Mouse (Mus musculus) cerebellum, postnatal 25 days (tissue): ENCODE measurements at regions not wholly inside any gene's neighbourhood (a gene's known extent, or its start where the extent isn't known, plus 50 kb on each side); places are given as distances from the start of the nearest gene placed in this dataset.
"Not testable (repeated sequence)": the region's sequence is repeated elsewhere in the genome, so short reads cannot be mapped to it uniquely, and the experiment has no call there.

Source experiments
- DNase-seq, 2 experiments: peaks; one replicate each; pipeline ENCODE4 v3.0.0; 2021; ENCODE audit warnings: mixed read lengths in 2 of 2

DNA sequence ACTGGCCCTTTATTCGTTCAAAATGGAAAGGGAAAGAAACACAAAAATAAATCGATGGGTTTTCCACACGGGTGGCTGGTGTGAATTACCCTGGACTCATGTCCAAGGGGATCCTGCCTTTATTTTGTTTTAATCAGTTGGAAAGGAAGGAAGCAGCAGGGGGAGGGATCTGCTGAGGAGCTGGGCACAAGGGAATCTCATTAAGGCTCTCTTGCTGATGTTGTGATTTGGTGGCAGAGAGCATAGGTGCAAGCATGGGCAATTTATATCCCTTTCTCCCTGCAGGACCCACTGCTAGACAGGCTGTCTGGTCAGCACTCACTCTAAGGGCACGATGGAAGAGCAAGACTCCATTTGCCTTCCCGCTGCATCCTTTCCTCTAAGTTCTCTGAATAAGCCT, 469.2 kb downstream of the Epha7 start:
- no peak for DNase-seq

DNA sequence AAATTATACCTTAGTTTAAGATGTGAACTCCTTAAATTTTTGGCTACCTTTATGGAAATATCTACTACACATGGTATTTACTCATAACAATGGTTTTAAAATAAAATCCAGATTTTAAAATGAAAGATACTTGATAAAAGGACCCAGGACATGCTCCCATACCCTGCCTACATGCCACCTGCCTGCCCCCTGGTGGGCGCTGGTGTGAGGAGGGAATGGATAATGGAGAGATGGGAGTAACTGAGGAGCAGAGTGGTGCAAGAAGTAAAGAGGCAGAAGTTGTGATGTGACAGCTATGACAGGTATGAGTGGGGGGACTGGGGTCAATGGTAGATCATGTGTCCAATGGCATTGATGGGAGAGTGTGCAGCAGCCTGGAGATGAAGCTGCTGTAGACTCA, 488.4 kb downstream of the Epha7 start:
- peak in 1 of 2 experiments; percentile 12 for DNase-seq

DNA sequence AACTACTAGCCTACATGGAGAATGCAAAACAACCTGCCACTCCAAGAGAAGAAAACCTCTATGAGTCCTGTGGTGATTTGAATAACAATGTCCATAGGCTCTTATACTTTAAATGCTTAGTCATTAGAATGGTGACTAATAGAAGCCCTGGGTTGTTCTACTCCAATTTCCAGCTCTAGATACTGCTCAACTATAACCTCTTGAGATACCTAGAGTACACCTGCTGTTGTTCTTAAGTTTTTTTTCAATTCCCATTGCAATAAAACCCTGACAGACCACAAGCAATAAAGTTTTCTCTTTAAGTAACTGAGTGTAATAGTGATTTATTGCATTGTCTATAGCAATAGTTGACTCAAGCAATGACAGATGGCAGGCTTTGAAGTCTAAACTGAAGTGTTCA, 491.0 kb downstream of the Epha7 start:
- no peak for DNase-seq

DNA sequence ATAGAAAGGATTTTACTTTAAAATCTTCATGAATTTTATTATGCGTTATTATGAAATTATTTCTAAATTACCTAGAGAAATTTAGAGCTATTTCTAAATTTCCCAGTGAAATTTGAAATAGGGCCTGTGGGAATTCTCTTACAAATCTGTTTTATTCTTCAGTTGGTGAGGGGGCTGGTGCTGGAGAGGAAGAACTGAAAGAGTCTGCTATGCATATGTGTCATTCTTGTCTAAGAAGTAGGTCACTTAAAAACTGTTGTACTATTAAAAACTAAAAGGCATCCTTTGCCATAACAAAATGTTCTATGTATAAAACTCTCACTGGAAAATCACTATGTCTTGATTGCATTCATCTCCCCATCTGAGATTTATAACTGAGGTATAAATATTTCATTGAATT, 494.3 kb downstream of the Epha7 start:
- no peak for DNase-seq

DNA sequence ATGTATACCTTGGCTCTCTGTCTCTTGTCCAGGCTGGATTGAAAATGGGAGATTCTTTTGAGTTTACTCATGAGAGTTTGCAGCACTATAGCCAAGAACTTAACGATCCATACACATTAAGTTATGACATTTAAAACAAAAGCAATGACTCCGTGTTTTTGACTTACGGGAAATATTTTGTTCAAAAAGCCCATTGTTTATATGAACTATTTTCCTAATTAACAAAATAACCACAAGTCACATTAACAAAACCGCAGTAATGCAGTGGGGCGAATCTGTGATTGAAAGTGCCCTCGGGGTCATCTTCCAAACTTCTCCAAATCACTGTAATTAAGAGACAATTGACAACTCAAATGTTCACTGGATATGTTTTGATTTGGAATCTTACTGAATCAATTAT, 511.0 kb downstream of the Epha7 start:
- no peak for DNase-seq

DNA sequence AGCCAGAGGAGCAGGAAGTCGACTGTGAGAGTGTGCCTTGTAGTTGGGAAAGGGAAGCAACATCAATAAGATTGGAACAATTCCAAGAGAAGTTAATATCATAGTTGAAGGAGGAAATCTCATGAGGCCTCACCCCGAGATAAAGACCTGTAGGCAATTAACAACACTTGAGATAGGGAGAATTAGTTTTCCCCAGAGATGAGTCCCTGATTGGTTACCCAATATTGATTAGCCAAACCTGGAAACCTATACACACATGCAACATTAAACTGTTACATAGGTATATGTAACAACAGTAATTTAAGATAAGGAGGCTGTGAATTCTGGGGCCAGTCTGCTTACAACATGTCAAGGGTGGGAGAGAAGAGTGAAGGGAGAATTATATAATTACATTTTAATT, 516.2 kb downstream of the Epha7 start:
- DNase-seq, result no peak

DNA sequence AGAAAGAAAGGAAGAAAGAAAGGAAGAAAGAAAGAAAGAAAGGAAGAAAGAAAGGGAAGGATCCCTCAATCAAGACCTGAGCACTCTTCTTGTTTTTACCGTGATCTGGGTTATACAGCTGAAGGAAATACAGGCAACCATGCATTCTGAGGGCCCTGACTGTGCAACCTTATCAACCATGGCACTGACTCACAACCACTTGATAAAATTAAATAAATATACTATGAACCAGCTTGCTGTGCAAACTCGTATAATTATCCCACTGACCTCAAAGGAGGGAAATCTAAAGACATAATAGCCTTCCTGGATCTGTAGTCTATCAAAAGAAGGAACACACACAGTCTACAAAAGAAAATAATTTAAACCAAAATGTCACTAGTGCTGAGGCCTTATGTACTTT, 518.8 kb downstream of the Epha7 start:
- DNase-seq, result no peak

DNA sequence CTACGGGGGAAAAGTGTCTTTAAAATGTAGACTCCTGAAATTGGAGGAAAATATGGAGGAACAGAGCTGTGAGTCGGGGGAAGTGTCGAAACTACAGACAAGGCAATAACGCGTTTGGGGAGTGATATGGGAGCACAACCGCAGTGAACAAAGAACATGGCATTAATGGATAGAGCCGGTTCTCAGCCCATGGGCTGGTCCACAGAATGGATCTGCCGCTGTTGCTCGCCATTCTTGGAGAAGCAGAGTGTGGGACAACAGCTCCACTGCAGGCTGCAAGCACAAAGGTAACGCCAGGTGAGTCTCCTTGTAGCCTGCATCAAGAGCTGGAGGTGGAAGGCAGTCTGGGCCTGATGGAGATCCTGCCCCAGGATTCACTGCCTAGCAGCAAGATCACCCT, 524.3 kb downstream of the Epha7 start:
- no peak for DNase-seq

DNA sequence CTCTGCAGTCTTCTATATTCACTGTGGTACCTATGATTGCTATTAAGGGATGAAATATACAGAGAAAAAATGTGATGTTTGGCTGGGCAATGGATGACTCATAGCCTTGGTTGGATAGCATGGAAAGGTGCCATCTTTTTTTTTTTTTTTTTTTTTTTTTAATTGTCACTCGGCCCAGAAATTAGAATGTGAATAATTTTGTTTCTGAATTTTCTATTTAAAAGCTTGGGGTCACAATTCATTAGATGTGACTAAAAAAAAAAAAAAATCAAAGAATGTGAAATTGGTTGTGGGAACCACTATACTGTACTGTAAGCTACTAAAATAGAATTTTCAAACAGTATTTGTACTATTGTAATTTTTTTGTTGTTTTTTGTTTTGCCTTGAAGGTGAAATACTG, 549.3 kb downstream of the Epha7 start:
- peak in 1 of 2 experiments; percentile 10 for DNase-seq

DNA sequence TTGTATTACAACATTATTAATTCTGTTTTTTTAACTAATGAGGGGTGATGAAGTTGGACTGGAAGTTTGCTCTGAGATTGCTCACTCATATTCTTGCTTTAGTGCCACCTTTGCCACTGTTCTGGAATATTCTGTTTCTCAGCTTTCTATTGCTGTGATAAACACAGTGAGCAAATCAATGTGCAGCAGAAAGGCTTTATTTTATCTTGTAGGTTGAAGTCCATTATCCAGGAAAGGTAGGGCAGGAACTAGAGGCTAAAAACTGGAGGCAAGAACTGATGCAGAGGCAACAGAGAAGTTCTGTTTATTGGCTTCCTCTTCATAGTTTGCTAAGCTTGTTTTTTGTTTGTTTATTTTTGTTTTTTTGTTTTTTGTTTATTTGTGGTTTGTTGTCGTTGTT, 576.4 kb downstream of the Epha7 start:
- DNase-seq, result no peak

DNA sequence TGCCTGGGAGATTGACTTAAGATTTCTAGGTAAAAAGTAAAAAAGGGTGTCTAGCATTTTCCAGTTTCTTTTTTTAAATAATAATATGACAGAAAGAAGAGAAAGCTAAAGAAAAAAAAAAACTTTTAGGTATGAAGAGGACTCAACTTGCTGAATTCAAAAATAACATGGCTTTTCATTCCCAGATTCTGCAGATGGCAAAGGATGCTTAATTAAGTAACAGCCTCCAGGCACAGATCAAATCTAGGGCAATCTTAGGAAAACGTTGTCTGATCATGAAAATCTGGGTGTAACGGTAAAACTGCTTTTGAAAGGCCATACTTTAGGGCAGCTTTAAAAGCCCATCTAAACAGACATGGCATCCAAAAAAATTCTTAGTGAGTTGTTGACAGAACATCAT, 577.4 kb downstream of the Epha7 start:
- DNase-seq, result no peak

DNA sequence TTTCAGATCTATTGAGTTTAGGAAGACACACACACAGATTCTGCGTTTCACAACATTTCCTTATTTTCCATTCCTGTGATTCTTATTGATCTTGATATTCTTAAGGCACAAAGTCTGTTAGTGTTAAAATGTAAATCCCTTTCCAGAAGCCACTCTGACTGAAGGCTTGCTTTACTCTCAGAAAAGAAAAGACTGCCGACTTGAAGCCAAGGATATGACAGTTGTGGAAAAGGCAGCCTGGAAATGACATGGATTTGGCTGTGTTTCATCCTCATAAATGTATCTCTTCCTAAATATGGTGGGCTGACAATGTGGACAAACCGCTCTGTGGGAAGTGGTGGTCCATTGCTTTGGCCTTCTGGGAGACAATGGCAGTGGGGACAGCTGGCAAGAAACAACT, 589.2 kb downstream of the Epha7 start:
- no peak for DNase-seq

DNA sequence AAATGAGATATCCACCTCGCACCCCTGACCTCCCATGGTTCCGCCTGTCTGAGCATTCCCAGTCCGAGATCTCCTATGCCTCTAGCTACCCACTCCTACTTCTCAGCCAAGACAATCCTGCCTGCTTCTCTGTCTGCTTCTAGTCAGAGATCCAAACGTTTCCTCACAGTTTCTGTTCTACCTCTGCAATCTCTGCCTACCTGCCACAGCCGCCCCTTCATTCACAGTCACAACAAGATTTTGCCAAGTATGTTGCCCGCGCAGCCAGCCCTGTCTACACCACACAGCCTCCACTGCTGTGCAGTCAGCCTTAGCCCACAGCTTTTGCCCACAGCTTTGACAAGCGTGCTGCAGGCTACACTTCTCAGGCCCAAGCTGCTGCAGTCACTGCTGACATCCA, 601.7 kb downstream of the Epha7 start:
- no peak for DNase-seq

DNA sequence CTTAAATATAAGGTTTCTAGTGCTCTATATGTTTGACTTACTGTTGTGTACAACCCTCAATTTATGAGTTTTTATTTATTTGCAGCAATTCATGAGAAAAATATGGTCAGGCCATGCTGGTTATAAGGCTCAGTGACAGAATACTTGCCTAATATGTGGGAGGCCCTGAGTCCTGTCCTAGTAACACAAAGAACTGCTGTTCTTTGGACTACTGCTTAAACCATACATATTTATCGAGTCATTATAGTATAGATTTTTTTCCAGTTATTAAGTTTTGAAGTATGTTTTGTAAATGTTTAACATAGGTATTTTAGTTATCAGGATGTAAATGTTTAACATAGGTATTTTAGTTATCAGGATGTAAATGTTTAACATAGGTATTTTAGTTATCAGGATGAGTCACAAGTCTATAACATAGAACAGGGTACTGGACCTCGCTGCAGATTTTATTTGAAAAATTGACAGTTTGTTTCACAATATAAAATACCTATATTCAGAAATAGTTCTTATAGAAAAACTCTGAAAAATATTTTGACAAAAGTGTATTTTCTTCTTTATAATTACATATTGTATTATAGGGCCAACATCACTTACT, 607.4 kb downstream of the Epha7 start:
- DNase-seq, result no peak

DNA sequence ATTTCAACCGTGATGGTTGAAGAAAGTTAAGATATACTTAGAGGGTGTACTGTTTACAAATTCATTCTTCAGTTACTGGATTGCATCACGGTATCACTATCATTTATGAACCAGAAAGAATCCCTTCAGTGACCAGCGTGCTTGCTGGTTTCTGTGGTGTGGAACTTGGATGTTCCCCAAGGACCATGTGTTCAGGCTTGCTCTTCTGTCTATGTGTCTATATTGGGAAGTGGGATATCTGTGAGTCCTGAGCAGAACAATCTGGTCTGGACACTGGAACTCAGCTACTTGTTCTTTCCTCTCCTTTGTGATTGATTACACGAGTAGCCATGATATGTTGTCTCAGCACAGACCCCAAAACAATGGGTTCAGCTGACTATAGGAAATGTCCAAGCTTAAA, 618.6 kb downstream of the Epha7 start:
- DNase-seq, result not testable (repeated sequence)

DNA sequence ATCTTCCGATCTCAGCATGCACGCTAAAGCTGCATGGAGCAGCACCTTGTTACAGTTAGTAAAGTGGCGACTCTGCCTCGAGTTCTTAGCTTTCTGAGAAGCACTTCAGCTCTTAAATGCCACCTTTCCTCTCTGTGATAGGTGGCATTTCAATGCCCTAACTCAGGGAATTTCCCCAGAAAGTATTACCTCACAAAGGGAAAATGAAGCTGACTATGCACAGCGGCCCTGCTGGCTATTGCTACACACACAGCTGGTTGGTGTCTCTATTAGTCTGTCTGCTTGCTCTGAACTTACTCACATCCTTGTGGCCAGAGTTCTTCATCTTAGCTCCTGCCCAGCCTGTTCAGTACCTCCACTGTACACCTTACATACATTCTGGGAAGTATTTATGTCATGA, 650.4 kb downstream of the Epha7 start:
- no peak for DNase-seq

DNA sequence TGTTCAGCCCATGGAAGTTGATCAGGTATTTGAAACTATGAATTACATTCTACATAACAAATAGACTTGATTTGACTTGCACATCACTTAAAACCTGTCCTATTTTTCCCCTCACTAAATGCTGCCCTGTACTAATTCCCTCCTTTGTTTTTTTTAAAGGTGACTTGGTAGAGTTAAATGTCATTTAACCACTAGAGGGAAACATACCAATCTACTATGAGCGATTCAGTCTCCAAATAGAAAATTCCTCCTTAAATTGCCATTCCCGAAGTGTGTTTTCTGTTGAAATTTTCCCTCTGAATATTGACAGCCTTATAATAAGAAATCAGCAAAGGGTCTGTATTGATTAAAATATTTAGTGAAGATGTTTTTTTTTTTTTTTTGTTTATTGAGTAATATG, 653.4 kb downstream of the Epha7 start:
- DNase-seq, result no peak

DNA sequence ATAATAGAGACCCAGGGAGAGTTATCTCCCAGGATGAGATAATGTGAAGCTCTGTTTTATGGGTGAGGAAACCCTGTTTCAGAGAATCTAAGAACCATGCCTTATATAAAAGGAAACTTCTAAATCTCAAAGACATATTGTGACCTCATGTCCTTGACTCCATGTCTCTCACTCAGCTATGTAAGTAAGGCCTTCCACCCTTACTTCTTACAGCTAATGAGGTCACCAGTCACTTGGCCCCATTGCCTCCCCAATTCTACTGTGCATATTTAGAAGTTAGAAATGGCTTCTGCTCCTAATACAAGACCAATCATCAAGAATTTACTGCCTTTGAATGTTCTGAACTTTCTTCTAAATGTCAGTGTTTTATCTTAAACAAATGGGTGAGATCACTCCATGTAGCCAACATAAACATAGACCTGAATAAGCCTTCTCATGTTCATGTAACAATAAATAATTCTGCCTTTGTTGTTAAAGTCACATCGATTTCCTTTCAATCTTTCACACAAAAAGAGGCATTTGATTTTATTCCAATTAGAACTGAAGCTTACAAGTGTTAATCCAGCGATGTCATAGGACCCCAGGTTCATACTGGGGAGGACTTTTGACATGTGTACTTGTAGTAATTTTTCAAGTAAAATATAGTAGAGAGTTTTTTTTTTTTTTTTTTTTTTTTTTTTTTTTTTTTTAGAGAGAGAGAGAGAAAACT, 667.6 kb downstream of the Epha7 start:
- no peak for DNase-seq

DNA sequence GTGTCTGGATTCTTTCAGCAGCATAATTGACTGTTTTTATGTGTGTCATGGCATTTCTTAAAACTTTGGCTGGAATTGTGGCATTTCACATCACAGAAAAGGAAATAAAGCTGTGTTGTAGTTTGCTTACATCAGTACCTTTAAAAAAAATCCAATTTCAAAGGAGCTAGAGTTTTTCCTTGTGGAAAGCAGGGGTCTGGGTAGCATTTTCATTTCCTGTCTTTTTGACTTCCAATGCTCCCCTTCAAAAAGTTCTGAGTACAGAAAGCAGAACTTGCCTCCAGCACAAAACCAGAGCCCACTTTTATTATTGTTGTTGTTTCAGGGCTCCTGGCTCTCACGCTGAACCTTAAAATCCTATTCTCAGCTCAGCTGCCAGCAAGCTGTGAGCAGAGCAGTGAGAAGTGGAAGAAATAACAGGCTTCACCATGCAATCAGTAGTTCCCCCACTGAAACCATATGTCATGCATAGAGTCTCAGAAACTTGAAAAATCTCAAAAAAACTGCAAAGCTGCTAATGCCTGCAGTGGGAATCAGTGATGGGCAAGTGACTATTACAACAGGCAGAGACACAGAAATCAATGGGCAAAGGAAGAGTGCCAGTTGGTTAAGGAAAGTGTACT, 668.3 kb downstream of the Epha7 start:
- peak in 1 of 2 experiments; percentile 21 for DNase-seq

DNA sequence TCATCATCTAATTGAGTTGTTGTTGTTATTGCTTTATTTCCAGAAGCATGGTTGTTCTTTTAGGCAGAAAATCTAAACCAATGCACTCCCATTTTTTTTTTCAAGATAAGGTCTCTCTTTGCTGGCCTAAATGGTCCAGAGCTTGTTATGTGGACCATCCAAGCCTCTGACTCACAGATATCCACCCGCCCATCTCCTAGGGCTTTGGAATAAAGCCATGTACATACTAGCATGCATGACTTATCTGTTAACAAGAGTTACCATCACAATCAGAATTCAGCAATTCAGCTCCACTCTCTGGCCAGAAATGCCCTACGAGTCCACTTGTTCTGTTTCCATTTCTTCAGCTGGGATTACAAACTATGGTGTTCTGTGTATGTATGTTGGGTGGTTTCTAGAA, 669.5 kb downstream of the Epha7 start:
- peak in 1 of 2 experiments; percentile 23 for DNase-seq

DNA sequence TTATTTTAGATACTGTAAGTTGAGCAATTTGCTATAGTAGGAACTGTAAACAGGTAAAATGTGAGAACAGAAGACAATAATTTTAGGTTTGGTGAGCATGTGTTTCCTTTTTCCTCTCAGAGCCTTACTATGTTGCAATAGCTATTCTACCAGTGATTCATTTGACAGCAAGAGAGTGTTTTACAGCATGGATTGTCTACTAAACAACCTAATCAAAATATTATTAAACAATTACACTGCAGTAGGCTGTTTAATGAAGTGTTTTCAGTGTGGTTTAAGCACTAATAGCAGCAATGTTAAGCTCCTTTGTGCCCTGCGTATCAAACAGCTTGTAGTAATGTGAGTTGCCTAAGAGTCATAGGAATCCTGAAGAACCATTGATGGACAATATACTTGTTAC, 687.9 kb downstream of the Epha7 start:
- DNase-seq, result no peak

DNA sequence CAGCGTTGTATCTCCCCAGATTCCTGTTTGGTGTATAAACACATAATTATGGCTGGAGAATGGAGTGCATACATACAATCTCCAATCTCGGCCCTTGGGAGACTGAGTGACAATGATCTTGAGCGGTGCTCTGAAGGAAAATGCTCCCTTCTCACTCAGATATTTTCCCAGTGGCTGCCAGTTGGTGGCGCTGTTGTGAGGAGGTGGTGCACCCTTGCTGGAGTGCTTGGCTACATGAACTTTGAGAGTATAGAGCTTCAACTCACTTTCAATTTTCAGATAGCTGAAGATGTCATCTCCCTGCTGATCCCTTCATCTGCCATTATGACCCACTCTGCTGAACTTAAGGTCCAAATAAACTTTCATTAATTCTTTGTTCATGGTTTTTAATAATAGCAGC, 712.1 kb downstream of the Epha7 start:
- DNase-seq, result peak in 1 of 2 experiments; percentile 30

DNA sequence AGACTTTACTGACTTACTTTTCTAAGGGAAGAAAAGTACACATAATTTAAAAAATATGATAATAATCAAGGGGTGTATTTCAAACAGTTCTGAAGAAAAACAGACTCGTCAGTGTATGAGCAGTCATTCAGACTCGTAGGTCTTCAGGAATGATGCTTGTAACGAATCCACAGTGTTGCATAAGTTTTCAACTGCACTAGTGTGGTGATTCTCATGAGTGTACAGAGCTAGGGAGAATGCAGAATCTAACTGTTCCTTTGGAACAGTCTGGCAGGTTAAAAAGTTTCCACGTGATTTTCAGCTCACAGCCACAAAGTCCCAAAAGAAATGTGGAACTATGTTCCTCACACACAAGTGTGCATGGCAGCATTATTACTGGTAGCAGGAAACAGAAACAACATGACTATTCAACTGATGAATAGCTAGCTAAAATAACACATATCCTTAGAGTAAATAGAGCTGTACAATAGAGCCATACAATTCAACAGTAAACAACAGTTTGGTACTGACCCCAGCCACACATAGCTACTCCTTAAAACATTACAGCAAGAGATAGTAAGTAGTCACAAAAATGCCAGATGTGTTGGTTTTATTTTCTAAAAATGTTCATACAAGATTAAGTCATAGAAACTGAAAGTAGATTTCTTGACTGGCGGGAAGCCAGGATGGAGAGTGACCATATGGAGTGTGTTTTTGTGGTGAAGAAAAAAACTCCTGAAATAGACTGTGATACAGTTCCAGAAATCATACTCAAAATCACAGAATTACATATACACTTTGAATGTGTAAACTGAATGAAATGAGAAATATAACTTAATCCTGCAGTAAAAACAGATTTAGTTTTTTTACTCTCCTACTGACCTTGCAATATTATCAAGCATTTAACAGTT, 713.1 kb downstream of the Epha7 start:
- DNase-seq, result peak; percentile 53 to 76
